Comparison of ENCODE assay signal across 22 mouse cellular contexts in the genomic region with DNA sequence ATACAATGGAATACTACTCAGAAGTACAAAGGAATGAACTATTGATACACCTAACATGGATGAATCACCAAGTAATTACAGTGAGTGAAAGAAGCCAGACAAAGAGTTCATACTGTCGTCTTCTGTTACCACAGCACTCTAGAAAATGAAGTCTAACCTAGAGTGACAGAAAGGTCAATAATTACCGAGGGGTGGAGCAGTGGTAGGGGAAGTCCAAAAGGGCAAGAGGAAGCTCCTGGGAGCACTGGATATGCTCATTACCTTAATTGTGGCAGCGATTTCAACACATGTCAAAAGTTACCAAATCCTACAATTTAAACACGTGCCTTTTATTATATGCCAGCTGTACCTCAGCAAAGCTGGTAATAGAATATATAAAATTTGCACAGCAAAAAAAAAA.
DNase-seq lines count a peak whose midpoint lies in the region; ATAC-seq and TF ChIP-seq lines count a peak whose summit lies in the region.
"Had no signal": no experiment of that assay in that cellular context is flagged by ENCODE, and none has a peak within 500 bp of the region (broad histone marks: within the 10 kb centered on the region; RNA-seq: fewer than 3 reads in every experiment).

No protein-coding gene starts in this region.

- TF ChIP-seq CTCF in small intestine, adult 2 months (IDR thresholded peaks at IDR 0.05; ENCODE audit: extremely low read depth, insufficient read length, insufficient replicate concordance, low read depth, low read length) = no peak

- TF ChIP-seq POLR2A in small intestine, adult 2 months (IDR thresholded peaks at IDR 0.05; ENCODE audit: low read depth, low read length) = no peak

- no peaks in the 10 kb centered on the region for H3K4me1 ChIP-seq in embryonic facial prominence, embryonic 11.5 days (ENCODE audit: control insufficient read depth, insufficient read depth, low read length)
- H3K4me1 ChIP-seq in embryonic facial prominence, embryonic 10.5 days = no peaks in the 10 kb centered on the region
- H3K4me1 ChIP-seq in liver, embryonic 16.5 days (ENCODE audit: control insufficient read depth, low read depth, low read length) = no peaks in the 10 kb centered on the region
- H3K4me1 ChIP-seq in small intestine, adult 2 months (ENCODE audit: control insufficient read depth, insufficient read depth, insufficient read length, low read length) = no peaks in the 10 kb centered on the region
- H3K4me1 ChIP-seq in forebrain, embryonic 15.5 days = no peaks in the 10 kb centered on the region
- H3K4me1 ChIP-seq: forebrain, embryonic 12.5 days; heart, embryonic 10.5 days; limb, embryonic 15.5 days; lung, embryonic 15.5 days; midbrain, embryonic 13.5 days had no signal

- no peak overlapping the region for H3K27ac ChIP-seq in embryonic facial prominence, embryonic 11.5 days (replicated peaks; ENCODE audit: low read depth, low read length)
- no peak overlapping the region for H3K27ac ChIP-seq in embryonic facial prominence, embryonic 10.5 days (replicated peaks)
- H3K27ac ChIP-seq in liver, embryonic 16.5 days (ENCODE audit: low read length) = no peak overlapping the region
- H3K27ac ChIP-seq in small intestine, adult 2 months (ENCODE audit: insufficient read depth, low read depth, low read length) = 0 out of 2 replicates have a peak overlapping the region, but pooled peaks have one; percentile 52
- H3K27ac ChIP-seq in forebrain, embryonic 15.5 days (replicated peaks) = no peak overlapping the region
- H3K27ac ChIP-seq: forebrain, embryonic 12.5 days; heart, embryonic 10.5 days; limb, embryonic 15.5 days; lung, embryonic 15.5 days; macrophage; midbrain, embryonic 13.5 days had no signal

- H3K36me3 ChIP-seq in embryonic facial prominence, embryonic 11.5 days (replicated peaks; ENCODE audit: control insufficient read depth, insufficient read depth, low read depth, low read length) = no peaks in the 10 kb centered on the region
- no peaks in the 10 kb centered on the region for H3K36me3 ChIP-seq in embryonic facial prominence, embryonic 10.5 days (replicated peaks)
- H3K36me3 ChIP-seq in liver, embryonic 16.5 days (ENCODE audit: control insufficient read depth, insufficient read depth) = no peaks in the 10 kb centered on the region
- H3K36me3 ChIP-seq in small intestine, adult 2 months (ENCODE audit: control insufficient read depth, insufficient read depth, low read length) = no peaks in the 10 kb centered on the region
- no peaks in the 10 kb centered on the region for H3K36me3 ChIP-seq in forebrain, embryonic 15.5 days
- H3K36me3 ChIP-seq: forebrain, embryonic 12.5 days; heart, embryonic 10.5 days; limb, embryonic 15.5 days; lung, embryonic 15.5 days; midbrain, embryonic 13.5 days had no signal

- H3K4me2 ChIP-seq in embryonic facial prominence, embryonic 11.5 days (ENCODE audit: low read depth, low read length) = no peak overlapping the region
- H3K4me2 ChIP-seq in liver, embryonic 16.5 days (ENCODE audit: low read depth, low read length) = no peak overlapping the region
- H3K4me2 ChIP-seq in forebrain, embryonic 15.5 days (replicated peaks) = no peak overlapping the region
- H3K4me2 ChIP-seq: forebrain, embryonic 12.5 days; limb, embryonic 15.5 days; lung, embryonic 15.5 days; midbrain, embryonic 13.5 days had no signal

- no peak overlapping the region for H3K9ac ChIP-seq in embryonic facial prominence, embryonic 11.5 days (replicated peaks; ENCODE audit: low read length)
- H3K9ac ChIP-seq in liver, embryonic 16.5 days (ENCODE audit: low read depth, low read length) = no peak overlapping the region
- no peak overlapping the region for H3K9ac ChIP-seq in forebrain, embryonic 15.5 days (replicated peaks)
- H3K9ac ChIP-seq: forebrain, embryonic 12.5 days; limb, embryonic 15.5 days; lung, embryonic 15.5 days; midbrain, embryonic 13.5 days had no signal

- no peaks in the 10 kb centered on the region for H3K27me3 ChIP-seq in embryonic facial prominence, embryonic 11.5 days (ENCODE audit: control insufficient read depth, insufficient read depth, low read length)
- H3K27me3 ChIP-seq in embryonic facial prominence, embryonic 10.5 days (replicated peaks; ENCODE audit: low read depth, poor library complexity, severe bottlenecking) = no peaks in the 10 kb centered on the region
- no peaks in the 10 kb centered on the region for H3K27me3 ChIP-seq in liver, embryonic 16.5 days (ENCODE audit: control insufficient read depth, insufficient read depth, low read depth, low read length)
- no peaks in the 10 kb centered on the region for H3K27me3 ChIP-seq in small intestine, adult 2 months (ENCODE audit: control insufficient read depth, insufficient read depth, low read length)
- no peaks in the 10 kb centered on the region for H3K27me3 ChIP-seq in forebrain, embryonic 15.5 days
- H3K27me3 ChIP-seq: forebrain, embryonic 12.5 days; limb, embryonic 15.5 days; lung, embryonic 15.5 days; midbrain, embryonic 13.5 days had no signal

- no peaks in the 10 kb centered on the region for H3K9me3 ChIP-seq in embryonic facial prominence, embryonic 11.5 days (replicated peaks; ENCODE audit: control insufficient read depth, low read length)
- no peaks in the 10 kb centered on the region for H3K9me3 ChIP-seq in embryonic facial prominence, embryonic 10.5 days
- no peaks in the 10 kb centered on the region for H3K9me3 ChIP-seq in liver, embryonic 16.5 days (replicated peaks; ENCODE audit: control insufficient read depth, low read length)
- no peaks in the 10 kb centered on the region for H3K9me3 ChIP-seq in forebrain, embryonic 15.5 days
- H3K9me3 ChIP-seq: forebrain, embryonic 12.5 days; heart, embryonic 10.5 days; limb, embryonic 15.5 days; lung, embryonic 15.5 days; midbrain, embryonic 13.5 days had no signal

- no peak overlapping the region for H3K4me3 ChIP-seq in embryonic facial prominence, embryonic 11.5 days (ENCODE audit: low read depth, low read length)
- H3K4me3 ChIP-seq in embryonic facial prominence, embryonic 10.5 days = no peak overlapping the region
- no peak overlapping the region for H3K4me3 ChIP-seq in liver, embryonic 16.5 days (ENCODE audit: low read depth, low read length)
- no peak overlapping the region for H3K4me3 ChIP-seq in small intestine, adult 2 months (ENCODE audit: low read depth, low read length)
- H3K4me3 ChIP-seq in forebrain, embryonic 15.5 days = no peak overlapping the region
- H3K4me3 ChIP-seq: forebrain, embryonic 12.5 days; heart, embryonic 10.5 days; limb, embryonic 15.5 days; lung, embryonic 15.5 days; midbrain, embryonic 13.5 days; myocyte had no signal

- peak; percentile 20 for DNase-seq in embryonic facial prominence, embryonic 11.5 days (ENCODE audit: low spot score)
- no peak for DNase-seq in embryonic facial prominence, embryonic 10.5 days (ENCODE audit: low spot score)
- no peak for DNase-seq in liver
- DNase-seq in kidney, postnatal 36 days = peak; percentile 52 to 76
- no peak for DNase-seq in spleen, postnatal 36 days (ENCODE audit: low spot score in 2 of 2)
- DNase-seq: adrenal gland, postnatal 14 days; cerebellum, adult 11 months; cerebellum, postnatal 14 days; gastrocnemius, postnatal 25 days; right cerebral cortex, postnatal 25 days had no signal

- WGBS in embryonic facial prominence, embryonic 11.5 days = 50% methylated on average over 4 of the region's 4 CpGs
- 50% methylated on average over 4 of the region's 4 CpGs for WGBS in embryonic facial prominence, embryonic 10.5 days
- WGBS in liver, embryonic 16.5 days (ENCODE audit: insufficient replicate concordance) = 31% methylated on average over 4 of the region's 4 CpGs
- 13% methylated on average over 4 of the region's 4 CpGs for WGBS in small intestine, adult 2 months
- WGBS in forebrain, embryonic 15.5 days = 65% methylated on average over 4 of the region's 4 CpGs

- no peak for ATAC-seq in embryonic facial prominence, embryonic 11.5 days (replicated peaks; ENCODE audit: insufficient number of reproducible peaks, low FRiP score, low TSS enrichment, low read depth)
- peak; percentile 63 for ATAC-seq in liver, embryonic 16.5 days (ENCODE audit: low read depth)
- no peak for ATAC-seq in forebrain, embryonic 15.5 days (replicated peaks)
- ATAC-seq: activated CD4-positive, CD25-positive, alpha-beta regulatory T cell, adult 4 months; CD4-positive, CD25-positive, alpha-beta regulatory T cell, adult 4 months; midbrain, embryonic 13.5 days had no signal

Comparison
In these comparisons a context has a peak if more than half of its experiments do, and no peak if none do; other contexts are left out.
1. DNase-seq: peak in embryonic facial prominence, embryonic 11.5 days (single experiment) and kidney, postnatal 36 days (2 of 2); none in embryonic facial prominence, embryonic 10.5 days (single experiment), liver (single experiment) and spleen, postnatal 36 days (0 of 2).